Mouse (Mus musculus): ENCODE data around the gene Tex19.1. TPM values are rescaled to one million over a fixed set of nuclear protein-coding genes. Genes with fewer than 3 reads are reported as not detected.

Tex19.1 gene
- polyA plus RNA-seq, 1 experiment from 2014 or later = 0.34 TPM

- Histone ChIP-seq H3K9ac (ENCODE audit: low read length) (no peak overlapping the region), H3K4me3 (ENCODE audit: low read depth, low read length) (no peak overlapping the region), H3K27me3 (ENCODE audit: control insufficient read depth, insufficient read depth, low read length) (no peaks in the 10 kb centered on the region), H3K4me2 (replicated peaks; ENCODE audit: low read depth) (no peak overlapping the region), H3K4me1 (replicated peaks; ENCODE audit: control insufficient read depth, insufficient read depth) (no peaks in the 10 kb centered on the region), H3K9me3 (ENCODE audit: control insufficient read depth, low read length) (no peaks in the 10 kb centered on the region), H3K36me3 (ENCODE audit: control insufficient read depth, insufficient read depth, low read length) (no peaks in the 10 kb centered on the region), H3K27ac (replicated peaks) (no peak overlapping the region)
- DNase-seq (ENCODE audit: low spot score) (no peak), ATAC-seq (ENCODE audit: low FRiP score, low TSS enrichment) (no peak)
- TF ChIP-seq EP300 (optimal IDR thresholded peaks at IDR 0.05) (no peak), CTCF (IDR thresholded peaks at IDR 0.05; ENCODE audit: low read depth) (no peak)
- WGBS = 58% methylated on average over 3 of the region's 3 CpGs
These were observed 28.3 kb downstream of the Tex19.1 start for GRCm38 (mm10) chr11:121174234-121174633.

- Histone ChIP-seq H3K36me3 (ENCODE audit: control insufficient read depth, insufficient read depth, low read length) (no peaks in the 10 kb centered on the region), H3K27me3 (ENCODE audit: control insufficient read depth, insufficient read depth, low read length) (no peaks in the 10 kb centered on the region), H3K4me2 (replicated peaks; ENCODE audit: low read depth) (no peak overlapping the region), H3K27ac (replicated peaks) (no peak overlapping the region), H3K9me3 (ENCODE audit: control insufficient read depth, low read length) (no peaks in the 10 kb centered on the region), H3K4me1 (replicated peaks; ENCODE audit: control insufficient read depth, insufficient read depth) (no peaks in the 10 kb centered on the region), H3K4me3 (ENCODE audit: low read depth, low read length) (no peak overlapping the region), H3K9ac (ENCODE audit: low read length) (no peak overlapping the region)
- WGBS = 56% methylated on average over 12 of the region's 12 CpGs
- peak; percentile 96 for TF ChIP-seq CTCF (IDR thresholded peaks at IDR 0.05; ENCODE audit: low read depth)
- no peak for TF ChIP-seq EP300 (optimal IDR thresholded peaks at IDR 0.05)
- ATAC-seq (ENCODE audit: low FRiP score, low TSS enrichment) (peak; percentile 75), DNase-seq (ENCODE audit: low spot score) (peak; percentile 74)
These were observed 30.6 kb downstream of the Tex19.1 start for GRCm38 (mm10) chr11:121176285-121177270.

- no peaks in the 10 kb centered on the region for H3K27me3 ChIP-seq (ENCODE audit: control insufficient read depth, insufficient read depth, low read length)
- H3K4me2 ChIP-seq (replicated peaks; ENCODE audit: low read depth) = no peak overlapping the region
- H3K36me3 ChIP-seq (ENCODE audit: control insufficient read depth, insufficient read depth, low read length) = no peaks in the 10 kb centered on the region
- no peak overlapping the region for H3K4me3 ChIP-seq (ENCODE audit: low read depth, low read length)
- no peak overlapping the region for H3K9ac ChIP-seq (ENCODE audit: low read length)
- TF ChIP-seq EP300 (optimal IDR thresholded peaks at IDR 0.05) = no peak
- no peak for TF ChIP-seq CTCF (IDR thresholded peaks at IDR 0.05; ENCODE audit: low read depth)
- ATAC-seq (ENCODE audit: low FRiP score, low TSS enrichment) = no peak
- 71% methylated on average over 3 of the region's 3 CpGs for WGBS
- H3K4me1 ChIP-seq (replicated peaks; ENCODE audit: control insufficient read depth, insufficient read depth) = no peaks in the 10 kb centered on the region
- no peaks in the 10 kb centered on the region for H3K9me3 ChIP-seq (ENCODE audit: control insufficient read depth, low read length)
- DNase-seq (ENCODE audit: low spot score) = no peak
- no peak overlapping the region for H3K27ac ChIP-seq (replicated peaks)
These were observed 43.7 kb downstream of the Tex19.1 start for GRCm38 (mm10) chr11:121189681-121190080.

GRCm38 (mm10) chr11:121192742-121193141 is 46.8 kb downstream of the Tex19.1 start:
- 65% methylated on average over 2 of the region's 2 CpGs for WGBS
- no peak for ATAC-seq (ENCODE audit: low FRiP score, low TSS enrichment)
- H3K4me2 ChIP-seq (replicated peaks; ENCODE audit: low read depth) = no peak overlapping the region
- H3K9ac ChIP-seq (ENCODE audit: low read length) = no peak overlapping the region
- H3K9me3 ChIP-seq (ENCODE audit: control insufficient read depth, low read length) = no peaks in the 10 kb centered on the region
- TF ChIP-seq EP300 (optimal IDR thresholded peaks at IDR 0.05) = no peak
- no peak for TF ChIP-seq CTCF (IDR thresholded peaks at IDR 0.05; ENCODE audit: low read depth)
- no peak overlapping the region for H3K27ac ChIP-seq (replicated peaks)
- H3K4me3 ChIP-seq (ENCODE audit: low read depth, low read length) = no peak overlapping the region
- H3K4me1 ChIP-seq (replicated peaks; ENCODE audit: control insufficient read depth, insufficient read depth) = no peaks in the 10 kb centered on the region
- DNase-seq (ENCODE audit: low spot score) = no peak
- H3K36me3 ChIP-seq (ENCODE audit: control insufficient read depth, insufficient read depth, low read length) = no peaks in the 10 kb centered on the region
- H3K27me3 ChIP-seq (ENCODE audit: control insufficient read depth, insufficient read depth, low read length) = no peaks in the 10 kb centered on the region

GRCm38 (mm10) chr11:121193415-121193814 is 47.5 kb downstream of the Tex19.1 start:
- H3K9me3 ChIP-seq (ENCODE audit: control insufficient read depth, low read length) = no peaks in the 10 kb centered on the region
- DNase-seq (ENCODE audit: low spot score) = no peak
- WGBS = 73% methylated on average over 3 of the region's 3 CpGs

More at GRCm38 (mm10) chr11:121193415-121193814, 47.5 kb downstream of the Tex19.1 start:
- Histone ChIP-seq H3K9ac (ENCODE audit: low read length) (no peak overlapping the region), H3K27ac (replicated peaks) (no peak overlapping the region), H3K4me3 (ENCODE audit: low read depth, low read length) (no peak overlapping the region), H3K4me1 (replicated peaks; ENCODE audit: control insufficient read depth, insufficient read depth) (no peaks in the 10 kb centered on the region), H3K4me2 (replicated peaks; ENCODE audit: low read depth) (no peak overlapping the region), H3K36me3 (ENCODE audit: control insufficient read depth, insufficient read depth, low read length) (no peaks in the 10 kb centered on the region), H3K27me3 (ENCODE audit: control insufficient read depth, insufficient read depth, low read length) (no peaks in the 10 kb centered on the region)
- ATAC-seq (ENCODE audit: low FRiP score, low TSS enrichment) = no peak
- TF ChIP-seq EP300 (optimal IDR thresholded peaks at IDR 0.05) (no peak), CTCF (IDR thresholded peaks at IDR 0.05; ENCODE audit: low read depth) (no peak)

Other genes with a start within 250 kb of the Tex19.1 start
- gene Ccdc57, start 213.3 kb upstream of the Tex19.1 start, polyA plus RNA-seq (2015; fragmentation: Nextera tagmentation; extraction: Ambion mirVana) = 1.1 and 1.4 TPM in 2 replicates
- gene Slc16a3, start 197.7 kb upstream of the Tex19.1 start, polyA plus RNA-seq (2015; fragmentation: Nextera tagmentation; extraction: Ambion mirVana) = 7.2 and 10.0 TPM in 2 replicates
- 60.7 and 63.8 TPM in 2 replicates for gene Csnk1d, start 154.8 kb upstream of the Tex19.1 start, polyA plus RNA-seq (2015; fragmentation: Nextera tagmentation; extraction: Ambion mirVana)
- 0.31 and 0.51 TPM in 2 replicates for gene Cd7, start 106.7 kb upstream of the Tex19.1 start, polyA plus RNA-seq (2015; fragmentation: Nextera tagmentation; extraction: Ambion mirVana)
- gene Sectm1b, start 82.6 kb upstream of the Tex19.1 start, polyA plus RNA-seq (2015; fragmentation: Nextera tagmentation; extraction: Ambion mirVana) = 113 and 133 TPM in 2 replicates
- 11.8 and 13.2 TPM in 2 replicates for gene Sectm1a, start 64.9 kb upstream of the Tex19.1 start, polyA plus RNA-seq (2015; fragmentation: Nextera tagmentation; extraction: Ambion mirVana)
- 0.25 and 0.29 TPM in 2 replicates for gene Tex19.2, start 27.5 kb upstream of the Tex19.1 start, polyA plus RNA-seq (2015; fragmentation: Nextera tagmentation; extraction: Ambion mirVana)
- not detected in 2 replicates for gene Uts2r, start 14.1 kb downstream of the Tex19.1 start, polyA plus RNA-seq (2015; fragmentation: Nextera tagmentation; extraction: Ambion mirVana)
- gene Hexdc, start 58.3 kb downstream of the Tex19.1 start, polyA plus RNA-seq (2015; fragmentation: Nextera tagmentation; extraction: Ambion mirVana) = 5.7 and 6.4 TPM in 2 replicates
- 22.2 and 23.3 TPM in 2 replicates for gene Ogfod3, start 58.6 kb downstream of the Tex19.1 start, polyA plus RNA-seq (2015; fragmentation: Nextera tagmentation; extraction: Ambion mirVana)
- gene Cybc1, start 83.2 kb downstream of the Tex19.1 start, polyA plus RNA-seq (2015; fragmentation: Nextera tagmentation; extraction: Ambion mirVana) = 26.9 and 27.4 TPM in 2 replicates
- gene Narf, start 91.1 kb downstream of the Tex19.1 start, polyA plus RNA-seq (2015; fragmentation: Nextera tagmentation; extraction: Ambion mirVana) = 19.3 and 19.8 TPM in 2 replicates
- 3.4 and 5.3 TPM in 2 replicates for gene Foxk2, start 113.8 kb downstream of the Tex19.1 start, polyA plus RNA-seq (2015; fragmentation: Nextera tagmentation; extraction: Ambion mirVana)
- 48.7 and 53.2 TPM in 2 replicates for gene Wdr45b, start 208.3 kb downstream of the Tex19.1 start, polyA plus RNA-seq (2015; fragmentation: Nextera tagmentation; extraction: Ambion mirVana)
- 5.5 and 6.1 TPM in 2 replicates for gene Rab40b, start 242.1 kb downstream of the Tex19.1 start, polyA plus RNA-seq (2015; fragmentation: Nextera tagmentation; extraction: Ambion mirVana)